ENCODE assay signal across 8 mouse cellular contexts in the genomic region with DNA sequence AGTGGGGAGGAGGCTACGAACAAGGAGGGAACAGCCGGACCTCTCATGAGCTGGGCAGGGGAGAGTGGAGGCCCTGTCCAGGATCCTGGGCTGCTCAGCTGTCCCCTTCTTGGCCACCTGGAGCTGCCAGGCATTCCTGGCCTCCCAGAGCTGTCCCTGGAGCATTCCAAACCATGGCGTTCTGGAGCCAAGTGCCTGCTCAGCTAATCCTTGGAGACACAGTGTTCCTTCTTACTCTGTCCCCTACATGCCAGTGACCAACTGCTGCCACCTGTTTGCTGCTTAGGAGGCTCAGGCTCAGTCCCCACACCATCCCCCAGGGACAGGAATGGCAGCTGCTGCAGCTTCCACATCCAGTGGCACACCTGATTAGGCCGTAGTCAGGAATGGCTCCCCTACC. TPM values are rescaled to one million over a fixed set of nuclear protein-coding genes. Genes with fewer than 3 reads are reported as not detected.
DNase-seq lines count a peak whose midpoint lies in the region; ATAC-seq and TF ChIP-seq lines count a peak whose summit lies in the region.

No protein-coding gene starts in this region.

- DNase-seq in liver, postnatal 0 days, result no peak
- no peak for DNase-seq in liver
- peak; percentile 67 to 68 for DNase-seq in cerebellum, postnatal 10 days
- DNase-seq in lung, postnatal 25 days (ENCODE audit: low spot score), result peak; percentile 28
- DNase-seq in ovary, postnatal 14 days (ENCODE audit: low spot score), result no peak
- no peak for DNase-seq in ovary, postnatal 36 days (ENCODE audit: low spot score)
- DNase-seq in urinary bladder, postnatal 4 days (ENCODE audit: low spot score in 2 of 2), result no peak

- peaks cover 14% of the 10 kb centered on the region for H3K4me1 ChIP-seq in liver, postnatal 0 days (ENCODE audit: insufficient read depth)
- H3K4me1 ChIP-seq in heart, embryonic 11.5 days (ENCODE audit: control insufficient read depth, insufficient read depth, low read length), result peaks cover 37% of the 10 kb centered on the region

- TF ChIP-seq CTCF in liver, postnatal 0 days (IDR thresholded peaks at IDR 0.05; ENCODE audit: low read depth), result no peak

- WGBS in liver, postnatal 0 days (ENCODE audit: insufficient replicate concordance), result 48% methylated on average over 4 of the region's 4 CpGs
- WGBS in heart, embryonic 11.5 days (ENCODE audit: insufficient replicate concordance), result 29% methylated on average over 4 of the region's 4 CpGs

- no peaks in the 10 kb centered on the region for H3K36me3 ChIP-seq in liver, postnatal 0 days (replicated peaks; ENCODE audit: insufficient read depth, low read length)
- no peaks in the 10 kb centered on the region for H3K36me3 ChIP-seq in heart, embryonic 11.5 days (ENCODE audit: control insufficient read depth, insufficient read depth, low read length)

- H3K27ac ChIP-seq in liver, postnatal 0 days (ENCODE audit: low read depth), result peak overlapping the region; percentile 57
- H3K27ac ChIP-seq in heart, embryonic 11.5 days (ENCODE audit: low read depth, low read length), result peak overlapping the region; percentile 57

- ATAC-seq in liver, postnatal 0 days, result no peak; the same call in 1 of the 2 replicates
- ATAC-seq in heart, embryonic 11.5 days (replicated peaks; ENCODE audit: insufficient number of reproducible peaks, low FRiP score, low TSS enrichment), result 0 out of 2 replicates have a peak, but pooled peaks have one; percentile 8

- H3K4me3 ChIP-seq in liver, postnatal 0 days (ENCODE audit: low read depth, low read length), result no peak overlapping the region
- H3K4me3 ChIP-seq in heart, embryonic 11.5 days (ENCODE audit: low read depth, low read length), result no peak overlapping the region

- TF ChIP-seq EP300 in liver, postnatal 0 days (IDR thresholded peaks at IDR 0.05; ENCODE audit: low read depth), result no peak

- H3K9ac ChIP-seq in liver, postnatal 0 days (replicated peaks), result no peak overlapping the region; the same call in 1 of the 2 replicates
- no peak overlapping the region; the same call in 1 of the 2 replicates for H3K9ac ChIP-seq in heart, embryonic 11.5 days (ENCODE audit: low read depth, low read length)

- no peaks in the 10 kb centered on the region for H3K27me3 ChIP-seq in liver, postnatal 0 days (ENCODE audit: insufficient read depth, low read length)
- H3K27me3 ChIP-seq in heart, embryonic 11.5 days (ENCODE audit: control insufficient read depth, insufficient read depth, low read length), result no peaks in the 10 kb centered on the region; the same call in 1 of the 2 replicates

- peak overlapping the region; percentile 32 for H3K4me2 ChIP-seq in liver, postnatal 0 days (ENCODE audit: low read depth, low read length)
- H3K4me2 ChIP-seq in heart, embryonic 11.5 days, result no peak overlapping the region

- no peaks in the 10 kb centered on the region for H3K9me3 ChIP-seq in liver, postnatal 0 days (ENCODE audit: low read length)
- H3K9me3 ChIP-seq in heart, embryonic 11.5 days (replicated peaks; ENCODE audit: control insufficient read depth, low read length), result no peaks in the 10 kb centered on the region

RNA-seq across cellular contexts. Expression of a gene that starts 2.7 kb away (rescaled TPM):
- polyA plus RNA-seq in liver, postnatal 0 days (2015; fragmentation: Nextera tagmentation; extraction: Ambion mirVana), result 0.14 TPM in 1 of 2 replicates, not detected in the other
- 1.0 and 1.2 TPM in 2 replicates for polyA plus RNA-seq in heart, embryonic 11.5 days (2014; fragmentation: Nextera tagmentation; extraction: Ambion mirVana)

RNA-seq across cellular contexts. Expression of a gene that starts 14.0 kb away (rescaled TPM):
- polyA plus RNA-seq in liver, postnatal 0 days (2015; fragmentation: Nextera tagmentation; extraction: Ambion mirVana), result 18.8 and 19.3 TPM in 2 replicates
- 1.5 and 1.9 TPM in 2 replicates for polyA plus RNA-seq in heart, embryonic 11.5 days (2014; fragmentation: Nextera tagmentation; extraction: Ambion mirVana)

RNA-seq across cellular contexts. Expression of a gene that starts 39.3 kb away (rescaled TPM):
- 6.4 and 8.3 TPM in 2 replicates for polyA plus RNA-seq in liver, postnatal 0 days (2015; fragmentation: Nextera tagmentation; extraction: Ambion mirVana)
- 4.4 and 6.7 TPM in 2 replicates for polyA plus RNA-seq in heart, embryonic 11.5 days (2014; fragmentation: Nextera tagmentation; extraction: Ambion mirVana)

Comparison
In these comparisons a context has a peak if more than half of its experiments do, and no peak if none do; other contexts are left out.
1. DNase-seq: peak in cerebellum, postnatal 10 days (2 of 2) and lung, postnatal 25 days (single experiment); none in liver, postnatal 0 days (single experiment), liver (single experiment), ovary, postnatal 14 days (single experiment), ovary, postnatal 36 days (single experiment) and urinary bladder, postnatal 4 days (0 of 2).